Mouse (Mus musculus) hindbrain, embryonic 16.5 days (tissue): Measurements from ENCODE around the gene Epha2. TPM values are rescaled to one million over a fixed set of nuclear protein-coding genes. Genes with fewer than 3 reads are reported as not detected.

Experiments
- ATAC-seq: fragments of 200-750 bp; cut with Nextera tagmentation; 2 replicates; pipeline ENCODE4 v1.8.0; 2017; ENCODE audit warnings: moderate TSS enrichment, moderate library complexity
- H3K27ac ChIP-seq: fragments of 300-500 bp; sonication (generic); 2 replicates; pipeline ENCODE4 v1.5.1; 2014; ENCODE audit warnings: low read depth, mild to moderate bottlenecking, control low read depth, low read length, moderate library complexity
- H3K27me3 ChIP-seq: fragments of 300-500 bp; sonication (generic); replicated peaks from 2 replicates; pipeline ENCODE4 v1.6.1; 2014; ENCODE audit warnings: low read length; ENCODE audit not compliant: control insufficient read depth, insufficient read depth
- H3K36me3 ChIP-seq: fragments of 300-500 bp; sonication (generic); 2 replicates; pipeline ENCODE4 v1.6.1; 2014; ENCODE audit warnings: mild to moderate bottlenecking, low read length, moderate library complexity, mixed read lengths; ENCODE audit not compliant: control insufficient read depth, insufficient read depth
- H3K4me1 ChIP-seq: fragments of 300-500 bp; sonication (generic); 2 replicates; pipeline ENCODE4 v1.6.1; 2014; ENCODE audit warnings: low read depth, low read length; ENCODE audit not compliant: control insufficient read depth, insufficient read depth
- H3K4me2 ChIP-seq: fragments of 300-500 bp; sonication (generic); 2 replicates; pipeline ENCODE4 v1.6.1; 2014; ENCODE audit warnings: mild to moderate bottlenecking, low read length, control low read depth, moderate library complexity
- H3K4me3 ChIP-seq: fragments of 300-500 bp; sonication (generic); 2 replicates; pipeline ENCODE4 v1.5.1; 2014; ENCODE audit warnings: mild to moderate bottlenecking, low read length, control low read depth, moderate library complexity
- H3K9ac ChIP-seq: fragments of 300-500 bp; sonication (generic); 2 replicates; pipeline ENCODE4 v1.6.1; 2014; ENCODE audit warnings: low read depth, mild to moderate bottlenecking, control low read depth, low read length, moderate library complexity
- H3K9me3 ChIP-seq: fragments of 300-500 bp; sonication (generic); 2 replicates; pipeline ENCODE4 v1.6.1; 2014; ENCODE audit warnings: mild to moderate bottlenecking, low read length, moderate library complexity; ENCODE audit not compliant: control insufficient read depth
- WGBS: fragments of 180-500 bp; shearing (Covaris S2); extraction: QIAGEN DNeasy Blood & Tissue Kit; methylation state at CpG from one replicate; pipeline ENCODE4 v1.1.7; 2014; 5-methylcytosine and 5-hydroxymethylcytosine counted together
- polyA plus RNA-seq: library from polyadenylated mRNA; unstranded; fragments of >200 nt; fragmentation: Nextera tagmentation; extraction: Ambion mirVana; gene quantifications from 2 replicates; pipeline ENCODE4 v1.2.1, GENCODE M21; 2015

Epha2 gene
- polyA plus RNA-seq, 1 experiment from 2014 or later = 1.1 TPM

- H3K4me2 ChIP-seq = no peak overlapping the region
- H3K27ac ChIP-seq = no peak overlapping the region
- H3K4me3 ChIP-seq = no peak overlapping the region
- H3K27me3 ChIP-seq = no peaks in the 10 kb centered on the region
- no peak overlapping the region for H3K9ac ChIP-seq
- ATAC-seq = no peak
- H3K9me3 ChIP-seq = no peaks in the 10 kb centered on the region
- 86% methylated on average over 4 of the region's 4 CpGs for WGBS
- H3K36me3 ChIP-seq = no peaks in the 10 kb centered on the region
- no peaks in the 10 kb centered on the region for H3K4me1 ChIP-seq
These were observed 26.0 kb downstream of the Epha2 start for GRCm38 (mm10) chr4:141327075-141327474.

- H3K9ac ChIP-seq = no peak overlapping the region
- no peaks in the 10 kb centered on the region for H3K27me3 ChIP-seq
- H3K4me1 ChIP-seq = no peaks in the 10 kb centered on the region
- H3K36me3 ChIP-seq = no peaks in the 10 kb centered on the region
- no peaks in the 10 kb centered on the region for H3K9me3 ChIP-seq
- WGBS = 89% methylated on average over 9 of the region's 9 CpGs
- no peak overlapping the region for H3K4me3 ChIP-seq
- H3K4me2 ChIP-seq = no peak overlapping the region
- no peak overlapping the region for H3K27ac ChIP-seq
- ATAC-seq = no peak
These were observed 27.7 kb downstream of the Epha2 start for GRCm38 (mm10) chr4:141328742-141329141.

- Histone ChIP-seq H3K4me1 (peaks cover 5% of the 10 kb centered on the region; the same call in 1 of the 2 replicates), H3K9me3 (no peaks in the 10 kb centered on the region), H3K36me3 (no peaks in the 10 kb centered on the region), H3K27ac (no peak overlapping the region), H3K4me3 (no peak overlapping the region), H3K9ac (no peak overlapping the region), H3K4me2 (no peak overlapping the region), H3K27me3 (no peaks in the 10 kb centered on the region)
- no peak for ATAC-seq
- whole genome bisulfite sequencing = 68% methylated on average over 12 of the region's 12 CpGs
These were observed 28.9 kb downstream of the Epha2 start for GRCm38 (mm10) chr4:141329968-141330367.

GRCm38 (mm10) chr4:141331446-141331845 lies 30.4 kb downstream of the Epha2 start:
- H3K4me1 ChIP-seq = peaks cover 9% of the 10 kb centered on the region; the same call in 1 of the 2 replicates
- no peak overlapping the region for H3K4me3 ChIP-seq
- no peaks in the 10 kb centered on the region for H3K36me3 ChIP-seq
- WGBS = 97% methylated on average over 2 of the region's 2 CpGs
- H3K4me2 ChIP-seq = no peak overlapping the region
- no peaks in the 10 kb centered on the region for H3K9me3 ChIP-seq
- no peak for ATAC-seq
- no peak overlapping the region for H3K9ac ChIP-seq
- H3K27ac ChIP-seq = no peak overlapping the region
- H3K27me3 ChIP-seq = no peaks in the 10 kb centered on the region

GRCm38 (mm10) chr4:141332258-141332657 lies 31.2 kb downstream of the Epha2 start:
- Histone ChIP-seq H3K4me1 (peaks cover 9% of the 10 kb centered on the region; the same call in 1 of the 2 replicates), H3K27me3 (no peaks in the 10 kb centered on the region), H3K9me3 (no peaks in the 10 kb centered on the region), H3K36me3 (no peaks in the 10 kb centered on the region), H3K4me2 (no peak overlapping the region), H3K4me3 (no peak overlapping the region), H3K9ac (no peak overlapping the region), H3K27ac (no peak overlapping the region)
- WGBS = 83% methylated on average over 7 of the region's 7 CpGs
- no peak for ATAC-seq

- WGBS = 39% methylated on average over 5 of the region's 5 CpGs
- no peaks in the 10 kb centered on the region for H3K9me3 ChIP-seq
- peak; percentile 47; the same call in 1 of the 2 replicates for ATAC-seq
- no peaks in the 10 kb centered on the region for H3K36me3 ChIP-seq
- H3K27me3 ChIP-seq = no peaks in the 10 kb centered on the region
- H3K4me2 ChIP-seq = no peak overlapping the region
- peak overlapping the region; percentile 51 for H3K27ac ChIP-seq
- peak overlapping the region; percentile 6; the same call in 1 of the 2 replicates for H3K9ac ChIP-seq
- peaks cover 13% of the 10 kb centered on the region; the same call in 1 of the 2 replicates for H3K4me1 ChIP-seq
- no peak overlapping the region for H3K4me3 ChIP-seq
These were observed 33.7 kb downstream of the Epha2 start for GRCm38 (mm10) chr4:141334695-141335094.

GRCm38 (mm10) chr4:141335263-141335796 lies 34.3 kb downstream of the Epha2 start:
- H3K36me3 ChIP-seq = no peaks in the 10 kb centered on the region
- no peaks in the 10 kb centered on the region; the same call in 1 of the 2 replicates for H3K27me3 ChIP-seq
- ATAC-seq = peak; percentile 90
- H3K9me3 ChIP-seq = no peaks in the 10 kb centered on the region
- H3K9ac ChIP-seq = no peak overlapping the region
- 8% methylated on average over 3 of the region's 3 CpGs for WGBS
- peak overlapping the region; percentile 46; the same call in 1 of the 2 replicates for H3K27ac ChIP-seq
- no peak overlapping the region for H3K4me2 ChIP-seq
- peaks cover 13% of the 10 kb centered on the region; the same call in 1 of the 2 replicates for H3K4me1 ChIP-seq
- H3K4me3 ChIP-seq = no peak overlapping the region

GRCm38 (mm10) chr4:141336196-141336595 lies 35.2 kb downstream of the Epha2 start:
- Histone ChIP-seq H3K4me2 (no peak overlapping the region), H3K9ac (no peak overlapping the region), H3K4me1 (peaks cover 13% of the 10 kb centered on the region; the same call in 1 of the 2 replicates), H3K36me3 (no peaks in the 10 kb centered on the region), H3K27me3 (no peaks in the 10 kb centered on the region; the same call in 1 of the 2 replicates), H3K4me3 (no peak overlapping the region), H3K27ac (peak overlapping the region; percentile 46), H3K9me3 (no peaks in the 10 kb centered on the region)
- 53% methylated on average over 6 of the region's 6 CpGs for WGBS
- peak; percentile 46; the same call in 1 of the 2 replicates for ATAC-seq

- no peaks in the 10 kb centered on the region for H3K36me3 ChIP-seq
- 30% methylated on average over 6 of the region's 6 CpGs for WGBS
- ATAC-seq = no peak
- no peak overlapping the region for H3K4me3 ChIP-seq
- H3K9me3 ChIP-seq = no peaks in the 10 kb centered on the region
- H3K4me1 ChIP-seq = peaks cover 13% of the 10 kb centered on the region; the same call in 1 of the 2 replicates
- no peaks in the 10 kb centered on the region; the same call in 1 of the 2 replicates for H3K27me3 ChIP-seq
- H3K4me2 ChIP-seq = no peak overlapping the region
- no peak overlapping the region for H3K9ac ChIP-seq
- peak overlapping the region; percentile 12; the same call in 1 of the 2 replicates for H3K27ac ChIP-seq
These were observed 36.9 kb downstream of the Epha2 start for GRCm38 (mm10) chr4:141337986-141338385.
